Mouse (Mus musculus) megakaryocyte, embryonic 14.5 days (primary cell): Measurements from ENCODE around the gene Sh3glb2.

ENCODE experiments used
- FLI1 ChIP-seq: IDR thresholded peaks from 2 replicates; pipeline ENCODE4 v1.6.1; 2012; ENCODE audit warnings: low read length, inconsistent platforms, mixed read lengths
- GATA1 ChIP-seq: IDR thresholded peaks from 3 replicates; pipeline ENCODE4 v1.6.1; 2012; ENCODE audit warnings: mixed read lengths, low read length, inconsistent platforms, borderline replicate concordance

GRCm38 (mm10) chr2:30380564-30381376 lies 21.6 kb upstream of the Sh3glb2 start:
- TF ChIP-seq GATA1, result no peak
- no peak for TF ChIP-seq FLI1
